Mouse (Mus musculus) CH12.LX (cell line): Measurements from ENCODE around the gene Itih5. TPM values are rescaled to one million over a fixed set of nuclear protein-coding genes. Genes with fewer than 3 reads are reported as not detected.

Experiments
- DNase-seq: peaks from one replicate; pipeline ENCODE4 v3.0.0-alpha.2; 2013; ENCODE audit errors: extremely low read depth
- H3K27ac ChIP-seq: 2 replicates; pipeline ENCODE4 v1.5.1; 2012; ENCODE audit warnings: low read depth, mild to moderate bottlenecking, control low read depth, moderate library complexity; ENCODE audit not compliant: insufficient read depth
- H3K27me3 ChIP-seq: replicated peaks from 2 replicates; pipeline ENCODE3; 2012; ENCODE audit warnings: inconsistent platforms
- H3K36me3 ChIP-seq, 2 experiments: replicated peaks in 1 of 2; 2 replicates each; pipeline versions ENCODE3 to v1.6.1; 2012; ENCODE audit warnings: inconsistent platforms in 1 of 2, low read length in 1 of 2, mild to moderate bottlenecking in 1 of 2, mixed read lengths in 1 of 2, moderate library complexity in 1 of 2; ENCODE audit not compliant: control insufficient read depth in 1 of 2, insufficient read depth in 1 of 2
- H3K4me1 ChIP-seq, 2 experiments: 2 replicates each; pipeline ENCODE4 v1.6.1; 2012; ENCODE audit warnings: inconsistent platforms in 1 of 2, moderate library complexity in 1 of 2; ENCODE audit not compliant: insufficient read depth in 2 of 2, control insufficient read depth in 1 of 2
- H3K4me2 ChIP-seq: 2 replicates; pipeline ENCODE4 v1.6.1; 2012; ENCODE audit warnings: low read depth, mild to moderate bottlenecking, control low read depth; ENCODE audit not compliant: poor library complexity, insufficient read depth, severe bottlenecking
- H3K4me3 ChIP-seq, 3 experiments: fragments of 150-350 bp in 1 of 3; sonication (generic) in 1 of 3; replicated peaks in 1 of 3; 2 replicates each; pipeline versions ENCODE3 to v1.5.1; 2011 to 2012; ENCODE audit warnings: low read depth in 2 of 3, low read length in 2 of 3, mild to moderate bottlenecking in 2 of 3, moderate library complexity in 2 of 3, control low read depth in 1 of 3, improper control_type of control experiment in 1 of 3, inconsistent platforms in 1 of 3, mixed read lengths in 1 of 3; ENCODE audit not compliant: poor library complexity in 1 of 3
- H3K79me2 ChIP-seq: replicated peaks from 2 replicates; pipeline ENCODE4 v1.6.1; 2012; ENCODE audit warnings: mild to moderate bottlenecking, moderate library complexity; ENCODE audit not compliant: control insufficient read depth, poor library complexity, insufficient read depth, severe bottlenecking; ENCODE audit errors: extremely low read depth
- H3K9ac ChIP-seq: 2 replicates; pipeline ENCODE4 v1.6.1; 2012; ENCODE audit warnings: low read depth, mild to moderate bottlenecking, control low read depth, moderate library complexity; ENCODE audit not compliant: insufficient read depth
- H3K9me3 ChIP-seq: replicated peaks from 2 replicates; pipeline ENCODE3; 2012; ENCODE audit warnings: low read length, inconsistent platforms, mixed read lengths
- BHLHE40 ChIP-seq: IDR thresholded peaks from 2 replicates; pipeline ENCODE4 v1.6.1; 2011; ENCODE audit warnings: mild to moderate bottlenecking, low read depth, low read length, improper control_type of control experiment
- CHD1 ChIP-seq: IDR thresholded peaks from 2 replicates; pipeline ENCODE4 v1.6.1; 2012; ENCODE audit warnings: low read depth, low read length, improper control_type of control experiment, inconsistent platforms
- CHD2 ChIP-seq: IDR thresholded peaks from 2 replicates; pipeline ENCODE4 v1.6.1; 2011; ENCODE audit warnings: low read length, improper control_type of control experiment
- E2F4 ChIP-seq: IDR thresholded peaks from 2 replicates; pipeline ENCODE4 v1.6.1; 2011; ENCODE audit warnings: low read depth, low read length, improper control_type of control experiment; ENCODE audit not compliant: insufficient replicate concordance
- ELF1 ChIP-seq: IDR thresholded peaks from 2 replicates; pipeline ENCODE4 v1.6.1; 2014; ENCODE audit warnings: low read depth, mild to moderate bottlenecking, inconsistent platforms, low read length, improper control_type of control experiment
- ETS1 ChIP-seq: conservative IDR thresholded peaks from 2 replicates; pipeline ENCODE4 v1.6.1; 2012; ENCODE audit warnings: low read depth, mild to moderate bottlenecking, inconsistent platforms, low read length, improper control_type of control experiment, moderate library complexity
- HCFC1 ChIP-seq: IDR thresholded peaks from 2 replicates; pipeline ENCODE4 v1.6.1; 2012; ENCODE audit warnings: low read depth, mild to moderate bottlenecking, inconsistent platforms, low read length, improper control_type of control experiment
- IRF4 ChIP-seq: IDR thresholded peaks from 2 replicates; pipeline ENCODE4 v1.6.1; 2014; ENCODE audit warnings: low read depth, mild to moderate bottlenecking, inconsistent platforms, low read length, improper control_type of control experiment
- JUN ChIP-seq: IDR thresholded peaks from 2 replicates; pipeline ENCODE4 v1.6.1; 2011; ENCODE audit warnings: low read depth, mild to moderate bottlenecking, low read length, improper control_type of control experiment, moderate library complexity; ENCODE audit not compliant: insufficient read depth
- KAT2A ChIP-seq: IDR thresholded peaks from 2 replicates; pipeline ENCODE4 v1.6.1; 2012; ENCODE audit warnings: low read length, improper control_type of control experiment, inconsistent platforms; ENCODE audit not compliant: insufficient replicate concordance
- MAFK ChIP-seq: IDR thresholded peaks from 2 replicates; pipeline ENCODE4 v1.6.1; 2011; ENCODE audit warnings: low read length, improper control_type of control experiment; ENCODE audit not compliant: insufficient replicate concordance
- MAX ChIP-seq: IDR thresholded peaks from 2 replicates; pipeline ENCODE4 v1.6.1; 2011; ENCODE audit warnings: low read length, improper control_type of control experiment
- MAZ ChIP-seq: IDR thresholded peaks from 2 replicates; pipeline ENCODE4 v1.6.1; 2012; ENCODE audit warnings: low read depth, mild to moderate bottlenecking, inconsistent platforms, low read length, improper control_type of control experiment, moderate library complexity
- MEF2A ChIP-seq: IDR thresholded peaks from 2 replicates; pipeline ENCODE4 v1.6.1; 2014; ENCODE audit warnings: low read depth, mild to moderate bottlenecking, inconsistent platforms, low read length, improper control_type of control experiment, borderline replicate concordance
- MXI1 ChIP-seq: IDR thresholded peaks from 2 replicates; pipeline ENCODE4 v1.6.1; 2011; ENCODE audit warnings: mild to moderate bottlenecking, low read depth, low read length, improper control_type of control experiment
- MYC ChIP-seq: IDR thresholded peaks from 2 replicates; pipeline ENCODE4 v1.6.1; 2011; ENCODE audit warnings: low read depth, mild to moderate bottlenecking, improper control_type of control experiment, low read length
- NRF1 ChIP-seq: IDR thresholded peaks from 2 replicates; pipeline ENCODE4 v1.6.1; 2014; ENCODE audit warnings: low read depth, mild to moderate bottlenecking, inconsistent platforms, low read length, improper control_type of control experiment, moderate library complexity
- PAX5 ChIP-seq: IDR thresholded peaks from 2 replicates; pipeline ENCODE4 v1.6.1; 2012; ENCODE audit warnings: low read length, inconsistent platforms, mixed read lengths
- POLR2A ChIP-seq: IDR thresholded peaks from 2 replicates; pipeline ENCODE4 v1.6.1; 2011; ENCODE audit warnings: low read depth, mild to moderate bottlenecking, improper control_type of control experiment, low read length
- POLR2AphosphoS2 ChIP-seq: IDR thresholded peaks from 2 replicates; pipeline ENCODE4 v1.6.1; 2011; ENCODE audit warnings: low read depth, low read length, improper control_type of control experiment
- RCOR1 ChIP-seq: conservative IDR thresholded peaks from 2 replicates; pipeline ENCODE4 v1.6.1; 2012; ENCODE audit warnings: low read depth, mild to moderate bottlenecking, inconsistent platforms, low read length, improper control_type of control experiment
- SMC3 ChIP-seq: IDR thresholded peaks from 2 replicates; pipeline ENCODE4 v1.6.1; 2011; ENCODE audit warnings: low read depth, low read length, improper control_type of control experiment
- TBP ChIP-seq: conservative IDR thresholded peaks from 2 replicates; pipeline ENCODE4 v1.6.1; 2011; ENCODE audit warnings: low read depth, low read length, improper control_type of control experiment
- TCF12 ChIP-seq: IDR thresholded peaks from 2 replicates; pipeline ENCODE4 v1.6.1; 2014; ENCODE audit warnings: low read depth, mild to moderate bottlenecking, inconsistent platforms, low read length, improper control_type of control experiment
- USF1 ChIP-seq: IDR thresholded peaks from 2 replicates; pipeline ENCODE4 v1.6.1; 2014; ENCODE audit warnings: low read depth, mild to moderate bottlenecking, inconsistent platforms, low read length, improper control_type of control experiment
- USF2 ChIP-seq: conservative IDR thresholded peaks from 2 replicates; pipeline ENCODE4 v1.6.1; 2011; ENCODE audit warnings: low read depth, low read length, improper control_type of control experiment
- ZC3H11A ChIP-seq: IDR thresholded peaks from 2 replicates; pipeline ENCODE4 v1.6.1; 2012; ENCODE audit warnings: low read depth, mild to moderate bottlenecking, inconsistent platforms, low read length, improper control_type of control experiment
- ZKSCAN1 ChIP-seq: IDR thresholded peaks from 2 replicates; pipeline ENCODE4 v1.6.1; 2012; ENCODE audit warnings: low read depth, inconsistent platforms, low read length, improper control_type of control experiment, borderline replicate concordance
- ZMIZ1 ChIP-seq: IDR thresholded peaks from 2 replicates; pipeline ENCODE4 v1.6.1; 2012; ENCODE audit warnings: low read depth, mild to moderate bottlenecking, inconsistent platforms, low read length, improper control_type of control experiment
- ZNF384 ChIP-seq: IDR thresholded peaks from 2 replicates; pipeline ENCODE4 v1.6.1; 2012; ENCODE audit warnings: low read depth, low read length, improper control_type of control experiment, inconsistent platforms
- dilution Hi-C: fragments of 300-500 bp; cut with MboI; formaldehyde crosslinking; loops from 2 replicates; pipeline ENCODE4 v1.14.3; 2020; ENCODE audit warnings: low sequenced_read_pairs; ENCODE audit not compliant: extremely low pct_unique_long_range_greater_than_20kb, extremely low pct_ligation_motif_present
- in situ Hi-C: fragments of 300-500 bp; cut with MboI; formaldehyde crosslinking; loops from 3 replicates; pipeline ENCODE4 v1.14.3; 2019; ENCODE audit warnings: low sequenced_read_pairs, low pct_ligation_motif_present, low pct_unique_long_range_greater_than_20kb, mixed read lengths
- polyA plus RNA-seq: library from polyadenylated mRNA; unstranded; fragments of >175 nt; gene quantifications from 2 replicates; pipeline ENCODE4 v1.2.1, GENCODE M21; 2012; ENCODE audit warnings: low read depth; ENCODE audit not compliant: insufficient read length
- total RNA-seq, 2 experiments: library from RNA; depleted of rRNA; stranded (reverse); fragments of 300-350 nt in 1 of 2; fragments of >200 nt in 1 of 2; gene quantifications; 2 replicates each; pipeline ENCODE4 v1.2.3; 2012 to 2014

Gene Itih5
- total RNA-seq (2012; rRNA removed) (0.04 and 0.08 TPM in 2 replicates), total RNA-seq (2014; rRNA removed) (0.11 and 0.12 TPM in 2 replicates), polyA plus RNA-seq (0.19 and 0.30 TPM in 2 replicates)

GRCm38 (mm10) chr2:10153201-10154075, at the start of gene Itih5:
Gene Itih5 (plus strand): TSS chr2:10153571.
- dilution Hi-C loops: no loop called here
- Histone ChIP-seq H3K4me3 (peak within 1 kb of the TSS in 2 of 3 experiments; percentile 35 to 39), H3K4me2 (peak within 1 kb of the TSS; percentile 52), H3K9ac (no peak within 1 kb of the TSS), H3K79me2 (no peaks in the 10 kb centered on the region), H3K36me3 (no peaks in the 10 kb centered on the region), H3K9me3 (no peaks in the 10 kb centered on the region), H3K4me1 (peaks cover 13 to 18% of the 10 kb centered on the region in 2 experiments), H3K27ac (no peak within 1 kb of the TSS), H3K27me3 (no peaks in the 10 kb centered on the region)
- peak; percentile 59 for DNase-seq
- no peak for TF ChIP-seq RCOR1
- no peak for TF ChIP-seq CHD1
- no peak for TF ChIP-seq TCF12
- no peak for TF ChIP-seq MAFK
- no peak for TF ChIP-seq E2F4
- TF ChIP-seq CHD2: no peak
- no peak for TF ChIP-seq USF1
- no peak for TF ChIP-seq KAT2A
- TF ChIP-seq POLR2AphosphoS2: no peak
- TF ChIP-seq MAZ: no peak
- no peak for TF ChIP-seq HCFC1
- TF ChIP-seq ZMIZ1: no peak
- no peak for TF ChIP-seq ELF1
- no peak for TF ChIP-seq BHLHE40
- no peak for TF ChIP-seq ZC3H11A
- no peak for TF ChIP-seq MAX
- TF ChIP-seq PAX5: no peak
- TF ChIP-seq TBP: no peak
- TF ChIP-seq POLR2A: no peak
- in situ Hi-C loops: no loop called here

- H3K9me3 ChIP-seq: no peaks in the 10 kb centered on the region
- no peaks in the 10 kb centered on the region for H3K36me3 ChIP-seq
- TF ChIP-seq USF2 (no peak), IRF4 (no peak), PAX5 (no peak), HCFC1 (no peak), MYC (no peak), MEF2A (no peak), NRF1 (no peak), KAT2A (no peak), JUN (no peak), MAX (no peak), ZKSCAN1 (no peak), MXI1 (no peak), MAZ (no peak), USF1 (no peak), SMC3 (no peak), MAFK (no peak), ZNF384 (no peak), ETS1 (no peak), CHD2 (no peak)
- H3K4me3 ChIP-seq: no peak overlapping the region
- H3K9ac ChIP-seq: no peak overlapping the region
- no peak overlapping the region for H3K27ac ChIP-seq
- H3K79me2 ChIP-seq: no peaks in the 10 kb centered on the region
- no peak for DNase-seq
- H3K4me1 ChIP-seq: peaks cover 0 to 11% of the 10 kb centered on the region in 2 experiments; a peak in 3 of 4 replicates
- in situ Hi-C loops (no loop called here), dilution Hi-C loops (no loop called here)
- no peaks in the 10 kb centered on the region for H3K27me3 ChIP-seq
- H3K4me2 ChIP-seq: no peak overlapping the region
Measured at GRCm38 (mm10) chr2:10108535-10109189, 44.7 kb upstream of the Itih5 start.
